Mouse (Mus musculus) macrophage (primary cell): ENCODE measurements around the gene Cdh22. TPM values are rescaled to one million over a fixed set of nuclear protein-coding genes. Genes with fewer than 3 reads are reported as not detected.

Source experiments
- polyA plus RNA-seq: library from polyadenylated mRNA; stranded (reverse); fragments of 250-400 nt; gene quantifications from 3 replicates; pipeline ENCODE4 v1.2.4, GENCODE M21; 2018; ENCODE audit warnings: inconsistent platforms

Cdh22 gene
- polyA plus RNA-seq, 1 experiment from 2014 or later, result not detected

Other genes starting within 250 kb of the Cdh22 start
- 20.5 to 27.6 TPM (median 25.1 TPM) in 3 replicates for gene Ncoa5, start 200.0 kb downstream of the Cdh22 start, polyA plus RNA-seq
- gene Cd40, start 179.2 kb downstream of the Cdh22 start, polyA plus RNA-seq, result 6.5 to 14.8 TPM (median 7.5 TPM) in 3 replicates
- gene 1700025C18Rik, start 144.1 kb downstream of the Cdh22 start, polyA plus RNA-seq, result not detected in 3 replicates
- 29.3 to 58.1 TPM (median 53.2 TPM) in 3 replicates for gene Slc35c2, start 53.0 kb upstream of the Cdh22 start, polyA plus RNA-seq
- gene Elmo2, start 91.6 kb upstream of the Cdh22 start, polyA plus RNA-seq, result 29.3 to 43.5 TPM (median 39.1 TPM) in 3 replicates
- gene Zfp663, start 133.9 kb upstream of the Cdh22 start, polyA plus RNA-seq, result not detected in 3 replicates
- 0.06 to 0.09 TPM (median 0.06 TPM) in 3 replicates for gene Zfp334, start 153.4 kb upstream of the Cdh22 start, polyA plus RNA-seq
- gene Ocstamp, start 165.6 kb upstream of the Cdh22 start, polyA plus RNA-seq, result 0.10 TPM in 1 of 3 replicates, not detected in the others
- 0.27 to 1.1 TPM (median 0.38 TPM) in 3 replicates for gene Slc13a3, start 238.4 kb upstream of the Cdh22 start, polyA plus RNA-seq